Mouse (Mus musculus): Measurements from ENCODE around the gene Mroh2a.

Mroh2a gene

GRCm38 (mm10) chr1:88258881-88259642 lies 32.3 kb downstream of the Mroh2a start:
- DNase-seq (ENCODE audit: low spot score): no peak

DNA sequence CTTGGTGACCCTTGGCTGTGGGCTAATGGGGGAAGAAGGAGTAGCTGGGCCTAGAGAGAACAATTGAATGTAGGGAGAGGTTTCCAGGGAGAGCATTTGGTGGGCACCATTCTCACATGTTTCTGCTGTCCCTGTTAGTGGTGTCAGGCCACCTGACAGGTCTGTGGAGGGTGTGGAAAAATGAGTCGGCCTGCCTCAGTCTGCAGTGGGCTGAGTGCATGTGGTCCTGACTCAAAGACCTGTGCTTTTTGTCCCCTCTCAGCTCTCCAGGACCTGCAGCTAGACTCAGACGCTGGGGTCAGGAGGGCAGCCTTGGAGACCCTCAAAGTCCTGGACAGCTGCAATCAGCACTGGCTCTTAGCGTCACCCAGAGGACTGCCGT lies 32.8 kb downstream of the Mroh2a start:
- DNase-seq (ENCODE audit: low spot score): no peak

GRCm38 (mm10) chr1:88260114-88260513 lies 33.3 kb downstream of the Mroh2a start:
- DNase-seq (ENCODE audit: low spot score): no peak

GRCm38 (mm10) chr1:88260604-88261377 lies 34.0 kb downstream of the Mroh2a start:
- DNase-seq (ENCODE audit: low spot score): no peak

DNA sequence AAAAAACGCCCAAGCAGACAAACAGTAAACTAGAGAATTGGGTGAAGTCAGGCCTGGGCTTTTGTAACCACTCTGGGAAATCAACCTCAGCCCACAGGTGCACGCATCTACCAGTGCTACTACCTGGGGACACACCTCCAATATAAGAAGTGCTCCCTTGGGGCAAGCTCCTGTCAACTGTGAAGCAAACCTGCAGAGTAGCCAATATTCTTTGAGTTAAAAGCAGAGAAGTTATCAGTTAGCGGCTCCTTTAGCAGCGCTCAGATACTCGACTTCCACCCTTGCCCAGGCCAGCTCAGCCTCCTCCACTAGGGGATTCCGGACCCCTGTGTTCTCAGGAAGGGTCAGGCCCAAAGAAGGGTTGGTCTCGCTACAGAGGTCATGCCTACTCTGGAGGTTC lies 34.9 kb downstream of the Mroh2a start:
- DNase-seq (ENCODE audit: low spot score): no peak

GRCm38 (mm10) chr1:88262255-88262654 lies 35.5 kb downstream of the Mroh2a start:
- no peak for DNase-seq (ENCODE audit: low spot score)

DNA sequence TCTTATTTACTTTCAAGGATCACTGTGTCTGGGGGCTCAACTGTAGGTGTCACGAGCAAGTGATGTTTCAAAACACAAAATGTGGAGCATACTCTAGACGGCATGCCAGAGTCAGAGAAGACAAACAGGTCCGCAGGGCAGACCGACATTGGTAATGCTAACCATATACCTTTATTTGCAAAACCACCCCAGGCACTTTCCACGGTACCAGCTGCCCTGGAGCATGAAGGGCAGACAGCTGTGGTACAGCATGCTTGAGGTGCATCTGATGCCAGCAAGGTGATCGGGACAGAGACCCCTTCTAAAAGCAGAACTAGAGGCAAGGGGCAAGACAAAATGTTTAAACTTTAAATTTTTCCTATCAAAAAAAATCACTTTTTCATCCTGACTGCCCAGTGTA lies 36.2 kb downstream of the Mroh2a start:
- DNase-seq (ENCODE audit: low spot score): no peak

DNA sequence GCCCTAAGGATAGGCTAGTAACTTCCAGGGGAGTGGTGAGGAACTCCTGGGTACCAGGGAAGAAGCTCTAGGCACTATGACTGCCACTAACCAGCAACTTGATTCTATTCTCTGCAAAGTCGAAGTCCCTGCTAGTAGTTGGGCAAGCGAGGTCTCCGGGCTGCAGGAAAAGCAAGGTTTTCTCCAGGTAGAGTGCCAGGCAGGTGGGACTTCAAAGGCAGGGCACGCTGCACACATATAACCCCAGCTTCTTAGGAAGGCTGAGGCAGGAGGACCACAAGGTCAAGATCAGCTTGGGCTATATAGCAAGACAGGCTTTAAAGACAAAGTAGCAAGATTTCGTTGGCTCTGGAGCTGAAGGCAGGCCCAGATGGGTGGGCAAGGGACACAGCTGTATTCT lies 37.0 kb downstream of the Mroh2a start:
- no peak for DNase-seq (ENCODE audit: low spot score)

DNA sequence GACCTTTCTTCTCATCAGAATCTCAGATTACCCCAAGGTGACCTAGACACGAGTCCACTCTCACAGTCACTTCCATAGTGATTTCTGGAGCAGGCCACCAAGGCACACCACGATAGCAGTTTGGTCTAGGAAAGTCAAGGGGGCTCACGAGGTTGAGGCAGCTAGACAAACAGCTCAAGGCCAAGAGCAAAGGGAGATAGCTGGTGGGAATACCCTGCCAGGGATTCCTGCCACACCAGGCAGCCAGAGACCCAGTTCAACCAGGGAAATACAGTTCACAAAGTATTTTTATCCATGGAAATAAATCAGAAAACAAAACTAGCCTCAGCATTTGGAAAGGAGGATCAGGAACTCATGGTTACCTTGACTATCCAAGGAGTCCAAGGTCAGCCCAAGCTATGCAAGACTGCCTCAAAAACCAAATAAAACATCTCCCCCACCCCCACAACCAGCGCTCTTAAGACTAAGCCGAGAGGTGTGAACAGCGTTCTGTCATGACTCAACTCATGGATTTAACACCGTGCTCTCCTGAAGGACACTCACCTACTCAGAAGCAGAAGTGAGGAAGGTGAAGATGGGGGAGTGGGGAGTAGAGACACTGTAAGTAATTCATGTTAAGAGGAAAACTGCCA lies 37.6 kb downstream of the Mroh2a start:
- DNase-seq (ENCODE audit: low spot score): no peak

DNA sequence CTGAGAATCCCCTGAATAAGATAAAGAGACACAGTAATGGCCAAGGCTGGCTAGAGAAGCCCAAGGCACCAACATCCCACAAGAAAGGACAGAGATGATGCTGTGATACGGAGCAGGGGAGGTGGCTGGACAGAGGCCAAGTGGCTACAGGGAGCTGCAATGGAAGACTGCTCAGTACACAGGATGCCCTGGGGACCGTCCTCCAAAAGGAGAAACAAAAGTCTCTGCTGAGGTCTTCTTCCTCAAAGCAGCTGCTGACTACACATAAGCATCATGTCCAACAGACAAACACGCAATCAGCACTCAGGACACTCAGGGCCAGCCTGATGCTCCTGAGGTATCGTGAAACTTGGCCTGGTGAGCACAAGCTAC lies 38.1 kb downstream of the Mroh2a start:
- DNase-seq (ENCODE audit: low spot score): no peak

- DNase-seq (ENCODE audit: low spot score): no peak
Measured at GRCm38 (mm10) chr1:88266123-88266522, 39.3 kb downstream of the Mroh2a start.

GRCm38 (mm10) chr1:88267489-88267888 lies 40.7 kb downstream of the Mroh2a start:
- DNase-seq (ENCODE audit: low spot score): no peak

GRCm38 (mm10) chr1:88268070-88268469 lies 41.3 kb downstream of the Mroh2a start:
- no peak for DNase-seq (ENCODE audit: low spot score)

DNA sequence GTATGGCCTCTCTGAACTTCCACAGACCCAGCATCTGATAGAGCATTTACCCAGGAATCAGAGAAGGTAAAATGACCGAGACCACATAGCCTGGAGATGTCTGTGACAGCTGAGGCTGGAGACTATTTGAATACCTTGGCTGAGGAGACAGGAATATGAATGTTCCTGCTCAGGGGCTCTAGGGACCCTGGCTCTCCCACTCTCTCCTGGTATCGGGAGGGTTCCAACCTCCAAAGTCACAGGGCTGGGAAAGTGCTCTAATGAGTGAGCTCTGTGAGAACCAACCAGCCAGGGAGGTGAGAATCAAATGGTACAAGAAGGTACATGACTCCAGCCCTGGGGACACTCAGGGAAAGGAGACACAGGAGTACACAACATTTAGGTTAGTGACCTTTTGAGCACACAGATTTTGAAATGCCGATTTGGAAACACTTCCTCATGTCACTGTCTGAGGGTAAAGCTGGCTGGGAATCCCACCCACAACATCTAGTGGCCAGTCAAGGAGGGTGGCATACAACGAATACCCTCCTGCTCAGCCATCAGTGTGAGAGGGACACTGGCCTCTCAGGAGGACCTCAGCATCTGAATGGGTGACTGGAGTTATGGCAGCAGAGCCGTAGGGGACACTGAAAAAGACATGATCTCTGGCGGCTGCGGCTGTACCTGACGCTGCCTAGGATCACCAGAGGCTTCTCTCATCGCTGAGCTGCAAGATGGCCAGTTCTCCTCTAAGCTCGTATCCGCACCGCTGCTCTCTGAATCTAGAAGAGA lies 42.9 kb downstream of the Mroh2a start:
- DNase-seq (ENCODE audit: low spot score): no peak

GRCm38 (mm10) chr1:88272851-88273250 lies 46.1 kb downstream of the Mroh2a start:
- no peak for DNase-seq (ENCODE audit: low spot score)

DNA sequence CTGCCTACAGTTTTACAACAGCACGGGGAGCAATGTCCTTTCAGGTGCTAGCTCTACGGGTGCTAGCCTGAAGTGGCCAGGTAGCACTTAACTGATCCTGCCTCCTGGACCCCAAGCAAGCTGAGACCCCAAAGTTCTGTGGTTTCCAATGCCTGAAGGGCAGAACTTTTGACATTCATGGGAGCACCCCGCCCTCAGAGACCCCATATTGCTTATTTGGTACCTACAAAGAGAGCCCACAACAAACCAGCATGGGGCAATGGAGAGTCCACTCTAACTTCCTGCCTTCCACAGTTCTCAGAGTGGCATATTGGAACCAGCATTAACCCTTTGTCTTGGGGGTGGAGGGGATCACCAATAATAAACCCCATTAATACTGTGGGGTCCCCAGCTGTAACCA lies 46.5 kb downstream of the Mroh2a start:
- DNase-seq (ENCODE audit: low spot score): peak; percentile 16

DNA sequence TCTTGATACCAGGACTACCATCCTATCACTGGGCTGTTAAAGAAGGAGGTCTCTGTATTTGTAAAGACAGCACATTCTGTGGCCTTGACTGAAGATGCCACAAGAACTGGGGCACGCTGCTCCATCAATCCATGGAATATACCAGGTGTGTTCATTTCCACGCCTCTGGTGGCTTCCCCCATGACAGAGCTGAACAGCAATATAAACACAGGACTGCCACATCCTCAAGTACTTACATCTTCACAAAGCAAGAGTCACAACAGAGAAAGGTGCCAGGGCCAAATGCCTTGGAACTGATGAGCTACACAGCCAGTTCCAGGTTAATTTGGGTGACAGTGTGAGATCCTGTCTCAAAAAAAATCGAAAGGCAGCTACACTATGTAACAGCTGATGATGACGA lies 47.0 kb downstream of the Mroh2a start:
- DNase-seq (ENCODE audit: low spot score): peak; percentile 5

GRCm38 (mm10) chr1:88274371-88275077 lies 47.7 kb downstream of the Mroh2a start:
- DNase-seq (ENCODE audit: low spot score): peak; percentile 6

- peak; percentile 2 for DNase-seq (ENCODE audit: low spot score)
Measured at GRCm38 (mm10) chr1:88275078-88275680, 48.4 kb downstream of the Mroh2a start.

GRCm38 (mm10) chr1:88275698-88276523 lies 49.1 kb downstream of the Mroh2a start:
- peak; percentile 15 for DNase-seq (ENCODE audit: low spot score)

All from T-cell, adult 2 months (primary cell).